Mouse (Mus musculus): Measurements from ENCODE around the gene Sh2b1. TPM values are rescaled to one million over a fixed set of nuclear protein-coding genes. Genes with fewer than 3 reads are reported as not detected.

Sh2b1 gene
- polyA plus RNA-seq, 1 experiment from 2014 or later, result 60.9 TPM

DNA sequence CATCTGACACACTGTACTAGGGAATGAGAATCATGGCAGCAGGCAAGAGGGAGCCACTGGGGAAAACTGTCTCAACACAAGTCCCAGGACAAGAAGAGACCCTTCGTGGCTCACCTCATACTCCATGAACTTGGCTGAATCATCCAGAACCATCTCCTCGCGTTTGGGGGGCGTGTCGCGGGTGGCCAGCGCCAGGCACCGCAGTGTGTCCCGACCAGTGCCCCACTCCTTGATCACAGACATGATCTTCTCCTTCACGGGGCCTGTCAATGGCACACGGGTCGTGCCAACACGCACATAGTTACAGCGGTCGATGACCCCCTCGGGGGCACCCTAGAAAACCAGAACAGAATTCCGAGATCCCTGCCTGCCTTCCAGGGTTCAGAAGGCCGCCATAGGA is 25.2 kb downstream of the Sh2b1 start:
- no peak for ATAC-seq (ENCODE audit: low FRiP score, low read depth)
- Histone ChIP-seq H3K27me3 (no peaks in the 10 kb centered on the region), H3K4me2 (replicated peaks) (no peak overlapping the region), H3K36me3 (peaks cover 22% of the 10 kb centered on the region), H3K9me3 (no peaks in the 10 kb centered on the region), H3K4me1 (no peaks in the 10 kb centered on the region), H3K27ac (replicated peaks) (no peak overlapping the region), H3K9ac (replicated peaks) (no peak overlapping the region), H3K4me3 (no peak overlapping the region)
- WGBS, result 91% methylated on average over 18 of the region's 18 CpGs

DNA sequence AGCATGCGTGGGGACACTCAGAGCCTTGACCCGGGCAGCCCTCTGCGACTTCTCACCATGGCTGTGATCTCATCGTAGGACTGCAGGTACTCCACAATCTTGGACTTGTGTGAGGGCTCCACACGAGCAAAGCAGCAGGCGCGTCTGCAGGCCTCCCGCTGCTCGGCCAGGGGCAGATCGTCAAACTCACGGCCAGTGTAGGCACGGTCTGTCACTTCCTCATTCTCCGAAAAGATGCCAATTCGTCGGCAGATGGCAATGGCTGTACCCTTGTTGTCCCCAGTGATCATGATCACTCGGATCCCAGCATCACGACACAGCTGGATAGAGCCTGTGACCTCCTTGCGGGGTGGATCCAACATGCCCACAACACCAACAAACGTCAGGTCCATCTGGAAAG is 26.7 kb downstream of the Sh2b1 start:
- Histone ChIP-seq H3K9me3 (no peaks in the 10 kb centered on the region), H3K4me3 (no peak overlapping the region), H3K27ac (replicated peaks) (no peak overlapping the region), H3K4me2 (replicated peaks) (no peak overlapping the region), H3K9ac (replicated peaks) (no peak overlapping the region), H3K27me3 (no peaks in the 10 kb centered on the region), H3K4me1 (no peaks in the 10 kb centered on the region), H3K36me3 (peaks cover 33% of the 10 kb centered on the region)
- 92% methylated on average over 19 of the region's 19 CpGs for WGBS
- no peak for ATAC-seq (ENCODE audit: low FRiP score, low read depth)

DNA sequence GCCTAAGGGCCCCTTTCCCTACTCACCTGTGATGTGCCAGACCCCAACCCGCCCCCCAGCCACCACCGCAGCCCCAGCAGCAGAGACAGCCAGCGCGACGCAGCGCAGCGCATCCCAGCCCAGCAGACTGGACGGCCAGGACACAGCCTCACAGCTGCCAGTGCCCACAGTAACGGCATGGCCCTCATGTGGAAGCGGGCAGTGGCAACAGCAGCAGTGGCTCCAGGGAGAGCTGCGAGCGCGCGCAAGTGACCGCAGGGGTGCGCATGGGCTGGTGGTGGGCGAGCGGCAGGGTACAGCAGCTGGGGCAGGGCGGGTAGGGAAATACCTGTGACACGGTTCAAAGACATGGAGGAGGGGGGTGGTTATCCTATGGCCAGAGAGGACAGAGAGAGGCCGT is 29.0 kb downstream of the Sh2b1 start:
- Histone ChIP-seq H3K36me3 (peaks cover 38% of the 10 kb centered on the region), H3K27me3 (no peaks in the 10 kb centered on the region), H3K9me3 (no peaks in the 10 kb centered on the region), H3K4me3 (no peak overlapping the region), H3K9ac (replicated peaks) (no peak overlapping the region), H3K4me2 (replicated peaks) (no peak overlapping the region), H3K4me1 (no peaks in the 10 kb centered on the region), H3K27ac (replicated peaks) (no peak overlapping the region)
- ATAC-seq (ENCODE audit: low FRiP score, low read depth), result no peak
- 91% methylated on average over 21 of the region's 21 CpGs for WGBS

DNA sequence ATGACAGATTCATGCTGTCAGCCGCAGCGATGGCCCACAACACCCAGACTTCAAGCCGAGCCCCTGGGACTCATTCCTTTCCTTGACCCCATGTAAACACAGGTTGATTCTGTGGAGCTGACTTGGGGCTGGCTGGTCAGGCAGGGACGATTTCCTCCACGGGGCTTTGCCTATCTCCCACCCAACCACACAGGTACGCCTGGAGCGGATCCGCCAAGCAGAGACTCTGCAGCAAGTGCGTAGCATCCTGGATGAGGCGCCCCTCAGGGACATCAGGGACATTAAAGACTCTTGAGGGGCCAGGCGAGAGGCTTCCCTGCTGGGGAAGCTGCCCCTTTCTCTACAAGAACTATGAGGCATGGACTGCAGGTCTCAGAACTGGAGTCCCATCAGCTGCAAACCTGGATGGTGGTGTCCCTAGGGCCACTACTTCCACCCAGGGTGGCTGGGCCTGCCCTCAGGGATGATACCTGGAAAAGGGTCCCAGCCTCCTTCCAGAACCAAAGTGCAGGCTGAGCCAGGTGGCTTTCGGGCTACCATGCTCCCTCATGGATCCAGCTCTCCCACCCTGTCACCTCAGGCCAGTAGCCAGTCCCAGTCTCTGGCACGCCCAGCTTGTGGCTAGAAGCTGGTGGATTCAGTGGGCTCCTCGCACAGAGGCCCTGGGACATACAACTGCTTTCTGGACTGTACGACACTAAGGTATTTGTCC is 30.0 kb downstream of the Sh2b1 start:
- Histone ChIP-seq H3K27ac (replicated peaks) (no peak overlapping the region), H3K4me3 (no peak overlapping the region), H3K36me3 (peaks cover 38% of the 10 kb centered on the region), H3K9me3 (no peaks in the 10 kb centered on the region), H3K9ac (replicated peaks) (no peak overlapping the region), H3K4me2 (replicated peaks) (no peak overlapping the region), H3K27me3 (no peaks in the 10 kb centered on the region), H3K4me1 (no peaks in the 10 kb centered on the region)
- 93% methylated on average over 15 of the region's 15 CpGs for WGBS
- ATAC-seq (ENCODE audit: low FRiP score, low read depth), result no peak

DNA sequence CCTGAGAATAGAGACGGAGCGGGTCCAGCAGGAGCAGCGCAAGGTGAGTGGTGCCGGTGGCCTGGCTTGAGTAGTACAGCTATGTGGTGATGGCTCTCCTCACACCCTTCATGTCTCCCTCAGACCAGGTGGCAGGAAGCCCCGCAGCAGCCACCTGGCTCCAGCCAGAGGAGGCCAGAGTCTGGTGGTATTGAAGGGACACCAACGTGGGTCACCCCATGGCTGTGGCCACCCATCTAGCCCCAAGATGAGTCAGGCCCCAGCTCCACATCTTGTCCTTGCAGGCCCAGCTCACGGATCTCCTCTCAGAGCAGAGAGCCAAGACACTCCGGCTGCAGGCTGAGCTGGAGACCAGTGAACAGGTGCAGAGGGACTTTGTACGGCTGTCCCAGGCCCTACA is 30.7 kb downstream of the Sh2b1 start:
- no peak overlapping the region for H3K4me2 ChIP-seq (replicated peaks)
- H3K27me3 ChIP-seq, result no peaks in the 10 kb centered on the region
- no peak for ATAC-seq (ENCODE audit: low FRiP score, low read depth)
- no peak overlapping the region for H3K27ac ChIP-seq (replicated peaks)
- no peaks in the 10 kb centered on the region for H3K9me3 ChIP-seq
- H3K4me1 ChIP-seq, result no peaks in the 10 kb centered on the region
- H3K9ac ChIP-seq (replicated peaks), result no peak overlapping the region
- H3K4me3 ChIP-seq, result no peak overlapping the region
- 95% methylated on average over 9 of the region's 9 CpGs for WGBS
- H3K36me3 ChIP-seq, result peaks cover 38% of the 10 kb centered on the region

DNA sequence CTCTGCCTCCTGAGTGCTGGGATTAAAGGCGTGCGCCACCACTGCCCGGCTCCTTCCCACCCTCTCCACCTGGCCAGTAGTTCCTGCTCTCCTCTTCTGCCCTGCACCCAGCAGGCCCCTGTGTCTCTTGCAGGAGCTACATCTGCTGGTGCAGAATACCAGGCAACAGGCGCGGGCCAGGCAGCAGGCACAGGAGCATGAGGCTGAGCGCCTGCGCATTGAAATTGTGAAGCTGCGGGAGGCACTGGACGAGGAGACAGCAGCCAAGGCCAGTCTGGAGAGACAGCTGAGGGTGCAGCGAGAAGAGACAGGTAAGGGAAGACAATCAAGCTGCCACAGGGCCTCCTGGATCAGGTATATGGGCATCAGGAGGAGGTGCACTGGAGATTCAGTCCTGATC is 31.2 kb downstream of the Sh2b1 start:
- H3K36me3 ChIP-seq, result peaks cover 38% of the 10 kb centered on the region
- H3K4me1 ChIP-seq, result no peaks in the 10 kb centered on the region
- H3K9me3 ChIP-seq, result no peaks in the 10 kb centered on the region
- no peak overlapping the region for H3K9ac ChIP-seq (replicated peaks)
- no peak overlapping the region for H3K27ac ChIP-seq (replicated peaks)
- no peak overlapping the region for H3K4me3 ChIP-seq
- no peak for ATAC-seq (ENCODE audit: low FRiP score, low read depth)
- H3K4me2 ChIP-seq (replicated peaks), result no peak overlapping the region
- 94% methylated on average over 10 of the region's 10 CpGs for WGBS
- H3K27me3 ChIP-seq, result no peaks in the 10 kb centered on the region

DNA sequence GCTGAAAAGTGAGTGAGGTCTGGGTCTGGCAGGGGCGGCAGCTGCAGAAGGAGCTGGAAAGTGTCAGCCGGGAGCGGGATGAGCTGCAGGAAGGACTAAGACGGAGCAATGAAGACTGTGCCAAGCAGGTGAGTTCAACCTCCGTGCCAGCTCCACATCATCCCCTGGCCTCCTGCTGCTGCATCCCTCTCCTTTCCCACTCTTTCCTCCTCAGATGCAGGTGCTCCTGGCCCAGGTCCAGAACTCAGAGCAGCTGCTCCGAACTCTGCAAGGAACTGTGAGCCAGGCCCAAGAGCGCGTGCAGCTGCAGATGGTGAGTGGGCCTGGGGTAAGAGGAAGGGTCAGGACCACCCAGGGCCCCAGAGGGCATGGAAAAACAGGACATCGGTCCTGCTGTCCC is 35.1 kb downstream of the Sh2b1 start:
- H3K27me3 ChIP-seq, result no peaks in the 10 kb centered on the region
- peaks cover 18% of the 10 kb centered on the region for H3K36me3 ChIP-seq
- WGBS, result 80% methylated on average over 9 of the region's 9 CpGs
- no peak overlapping the region for H3K27ac ChIP-seq (replicated peaks)
- H3K9ac ChIP-seq (replicated peaks), result no peak overlapping the region
- no peak overlapping the region for H3K4me2 ChIP-seq (replicated peaks)
- H3K4me1 ChIP-seq, result no peaks in the 10 kb centered on the region
- H3K4me3 ChIP-seq, result no peak overlapping the region
- no peaks in the 10 kb centered on the region for H3K9me3 ChIP-seq
- no peak for ATAC-seq (ENCODE audit: low FRiP score, low read depth)

DNA sequence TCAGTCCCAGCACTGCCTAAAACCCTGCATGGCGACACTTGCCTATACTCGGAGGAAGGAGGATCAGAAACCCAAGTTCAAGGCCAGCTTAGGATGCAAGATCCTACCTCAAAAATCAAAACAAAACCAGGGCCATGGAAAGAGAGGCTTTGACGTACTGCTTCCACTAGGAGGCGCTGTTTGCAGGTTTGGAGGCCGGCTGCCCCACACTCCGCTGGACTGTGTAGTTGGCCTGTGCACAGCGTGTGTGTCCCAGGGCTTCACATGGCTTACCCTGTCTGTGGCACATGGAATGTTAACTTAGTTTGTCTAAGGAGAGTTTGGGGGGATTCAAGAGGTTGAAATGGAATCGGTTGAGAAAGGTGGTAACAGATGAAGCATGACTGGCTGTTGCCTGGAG is 38.4 kb downstream of the Sh2b1 start:
- WGBS, result 19% methylated on average over 8 of the region's 8 CpGs
- Histone ChIP-seq H3K27ac (replicated peaks) (no peak overlapping the region), H3K4me3 (no peak overlapping the region), H3K4me2 (replicated peaks) (no peak overlapping the region), H3K9me3 (no peaks in the 10 kb centered on the region), H3K9ac (replicated peaks) (no peak overlapping the region), H3K27me3 (no peaks in the 10 kb centered on the region), H3K36me3 (peaks cover 7% of the 10 kb centered on the region; the same call in 1 of the 2 replicates), H3K4me1 (no peaks in the 10 kb centered on the region)
- ATAC-seq (ENCODE audit: low FRiP score, low read depth), result no peak

DNA sequence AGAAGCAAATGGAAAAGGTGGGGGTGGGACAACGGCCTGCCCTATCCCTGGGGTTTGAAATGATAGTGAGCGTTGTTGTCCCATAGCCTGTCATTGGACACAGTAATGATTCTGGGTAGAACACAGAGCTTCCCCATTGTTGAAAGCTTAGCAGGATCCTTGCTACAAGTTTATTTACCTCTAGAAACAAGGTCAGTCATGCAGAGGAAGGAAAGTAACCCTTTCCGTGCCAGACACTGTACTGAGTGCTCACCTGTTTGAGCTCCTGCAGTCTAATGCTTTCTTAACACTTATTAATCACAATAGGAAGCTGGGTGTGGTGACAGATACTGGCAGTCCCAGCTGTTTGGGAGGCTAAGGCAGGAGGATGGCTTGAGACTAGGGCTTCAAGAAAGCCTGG is 39.4 kb downstream of the Sh2b1 start:
- Histone ChIP-seq H3K9ac (replicated peaks) (no peak overlapping the region), H3K36me3 (peaks cover 9% of the 10 kb centered on the region; the same call in 1 of the 2 replicates), H3K4me3 (no peak overlapping the region), H3K27me3 (no peaks in the 10 kb centered on the region), H3K4me1 (no peaks in the 10 kb centered on the region), H3K27ac (replicated peaks) (no peak overlapping the region), H3K9me3 (no peaks in the 10 kb centered on the region), H3K4me2 (replicated peaks) (no peak overlapping the region)
- WGBS, result 89% methylated on average over 3 of the region's 3 CpGs
- no peak for ATAC-seq (ENCODE audit: low FRiP score, low read depth)

DNA sequence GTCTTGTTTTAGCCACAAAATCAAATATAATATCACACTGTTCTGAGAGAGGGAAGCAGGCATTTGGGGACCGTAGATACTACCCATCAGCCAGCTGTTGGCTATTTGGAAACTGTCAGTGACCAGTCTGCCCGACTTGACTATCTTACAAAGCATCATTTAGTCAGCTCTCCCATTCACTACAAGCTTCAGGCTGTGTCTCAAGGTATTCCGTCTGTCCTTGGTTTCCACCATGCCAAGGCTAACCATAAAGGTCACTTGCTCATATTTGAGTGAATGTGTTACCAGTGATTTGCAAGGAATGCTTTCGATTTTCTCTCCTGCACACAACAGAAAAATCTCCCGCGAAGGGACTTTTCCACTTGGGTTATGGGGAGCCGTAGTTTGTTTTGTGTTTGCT is 40.5 kb downstream of the Sh2b1 start:
- H3K4me2 ChIP-seq (replicated peaks), result no peak overlapping the region
- WGBS, result 93% methylated on average over 7 of the region's 7 CpGs
- no peak overlapping the region for H3K9ac ChIP-seq (replicated peaks)
- peaks cover 2% of the 10 kb centered on the region; the same call in 1 of the 2 replicates for H3K4me1 ChIP-seq
- H3K27me3 ChIP-seq, result 0 out of 2 replicates have a peak, but pooled peaks cover 2% of the 10 kb centered on the region
- H3K9me3 ChIP-seq, result no peaks in the 10 kb centered on the region
- H3K36me3 ChIP-seq, result peaks cover 9% of the 10 kb centered on the region; the same call in 1 of the 2 replicates
- H3K27ac ChIP-seq (replicated peaks), result no peak overlapping the region
- H3K4me3 ChIP-seq, result no peak overlapping the region
- no peak for ATAC-seq (ENCODE audit: low FRiP score, low read depth)

DNA sequence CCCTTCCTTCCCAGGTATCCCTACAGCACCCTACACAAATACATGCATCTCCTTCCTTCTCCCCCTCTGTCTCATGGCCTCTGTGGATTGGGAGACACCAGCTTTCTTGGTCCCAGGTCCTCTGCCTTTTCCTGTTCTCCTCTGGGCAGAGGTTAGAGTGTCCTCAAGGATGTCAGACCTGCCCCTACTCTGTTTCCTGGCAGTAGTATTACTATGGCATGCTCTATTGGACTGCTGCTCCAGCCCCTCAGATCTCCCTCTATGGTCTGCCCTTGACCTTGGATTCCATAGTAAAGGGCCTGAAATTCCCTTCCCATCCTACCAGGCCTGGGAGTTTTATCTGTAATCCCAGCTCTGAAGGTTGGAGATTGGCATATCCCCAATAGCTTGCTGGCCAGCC is 45.1 kb downstream of the Sh2b1 start:
- peaks cover 15% of the 10 kb centered on the region for H3K4me1 ChIP-seq
- no peak overlapping the region for H3K9ac ChIP-seq (replicated peaks)
- ATAC-seq (ENCODE audit: low FRiP score, low read depth), result no peak
- H3K9me3 ChIP-seq, result no peaks in the 10 kb centered on the region
- H3K4me2 ChIP-seq (replicated peaks), result no peak overlapping the region
- H3K27ac ChIP-seq (replicated peaks), result no peak overlapping the region
- no peak overlapping the region for H3K4me3 ChIP-seq
- H3K36me3 ChIP-seq, result peaks cover 9% of the 10 kb centered on the region; the same call in 1 of the 2 replicates
- 0 out of 2 replicates have a peak, but pooled peaks cover 4% of the 10 kb centered on the region for H3K27me3 ChIP-seq

DNA sequence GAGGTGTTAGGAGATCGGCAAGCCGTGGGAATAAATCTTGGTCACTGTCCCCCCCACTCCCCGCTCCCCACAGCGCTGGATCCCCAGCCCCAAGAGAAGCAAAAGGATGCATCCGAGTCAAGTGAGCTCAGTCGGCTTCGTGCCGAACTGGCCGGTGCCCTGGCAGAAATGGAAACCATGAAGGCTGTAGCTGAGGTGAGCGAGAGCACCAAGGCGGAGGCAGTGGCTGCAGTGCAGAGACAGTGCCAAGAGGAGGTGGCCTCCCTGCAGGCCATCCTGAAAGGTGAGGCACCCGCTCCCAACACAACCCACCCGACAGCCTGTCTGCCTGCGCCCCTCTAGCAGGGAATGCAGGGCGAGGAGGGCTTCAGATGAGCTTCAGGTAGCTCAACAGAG is 45.7 kb downstream of the Sh2b1 start:
- Histone ChIP-seq H3K9me3 (no peaks in the 10 kb centered on the region), H3K36me3 (peaks cover 9% of the 10 kb centered on the region; the same call in 1 of the 2 replicates), H3K4me1 (peaks cover 15% of the 10 kb centered on the region), H3K27me3 (0 out of 2 replicates have a peak, but pooled peaks cover 4% of the 10 kb centered on the region), H3K9ac (replicated peaks) (peak overlapping the region; percentile 89), H3K4me2 (replicated peaks) (peak overlapping the region; percentile 76), H3K27ac (replicated peaks) (no peak overlapping the region), H3K4me3 (peak overlapping the region; percentile 77)
- 31% methylated on average over 15 of the region's 15 CpGs for WGBS
- peak; percentile 45 for ATAC-seq (ENCODE audit: low FRiP score, low read depth)
